Mouse (Mus musculus) midbrain, embryonic 15.5 days (tissue): ENCODE data around the gene Sf3b4. TPM values are rescaled to one million over a fixed set of nuclear protein-coding genes. Genes with fewer than 3 reads are reported as not detected.
A peak's percentile ranks its signal among the peaks of the same experiment; 100 is the strongest.

Experiments
- ATAC-seq: fragments of 200-750 bp; cut with Nextera tagmentation; replicated peaks from 2 replicates; pipeline ENCODE4 v1.8.0; 2017; ENCODE audit warnings: moderate TSS enrichment
- H3K27ac ChIP-seq: fragments of 300-500 bp; sonication (generic); 2 replicates; pipeline ENCODE4 v1.5.1; 2015; ENCODE audit warnings: mild to moderate bottlenecking, inconsistent platforms
- H3K27me3 ChIP-seq: fragments of 300-500 bp; sonication (generic); replicated peaks from 2 replicates; pipeline ENCODE4 v1.6.1; 2015; ENCODE audit warnings: inconsistent platforms
- H3K36me3 ChIP-seq: fragments of 300-500 bp; sonication (generic); replicated peaks from 2 replicates; pipeline ENCODE4 v1.6.1; 2015; ENCODE audit warnings: inconsistent platforms
- H3K4me1 ChIP-seq: fragments of 300-500 bp; sonication (generic); 2 replicates; pipeline ENCODE4 v1.6.1; 2015; ENCODE audit warnings: inconsistent platforms
- H3K4me2 ChIP-seq: fragments of 300-500 bp; sonication (generic); 2 replicates; pipeline ENCODE4 v1.6.1; 2015; ENCODE audit warnings: inconsistent platforms, mild to moderate bottlenecking, moderate library complexity
- H3K4me3 ChIP-seq: fragments of 300-500 bp; sonication (generic); 2 replicates; pipeline ENCODE4 v1.5.1; 2015; ENCODE audit warnings: mild to moderate bottlenecking, inconsistent platforms
- H3K9ac ChIP-seq: fragments of 300-500 bp; sonication (generic); 2 replicates; pipeline ENCODE4 v1.6.1; 2015; ENCODE audit warnings: mild to moderate bottlenecking, inconsistent platforms
- H3K9me3 ChIP-seq: fragments of 300-500 bp; sonication (generic); 2 replicates; pipeline ENCODE4 v1.6.1; 2016; ENCODE audit warnings: inconsistent platforms
- WGBS: fragments of 180-500 bp; shearing (Covaris S2); methylation state at CpG from one replicate; pipeline ENCODE4 v1.1.7; 2015; ENCODE audit warnings: mixed read lengths; 5-methylcytosine and 5-hydroxymethylcytosine counted together
- polyA plus RNA-seq: library from polyadenylated mRNA; unstranded; fragments of >200 nt; fragmentation: Nextera tagmentation; extraction: Ambion mirVana; gene quantifications from 2 replicates; pipeline ENCODE4 v1.2.1, GENCODE M21; 2015

Sf3b4 gene
- polyA plus RNA-seq: 138 and 147 TPM in 2 replicates

DNA sequence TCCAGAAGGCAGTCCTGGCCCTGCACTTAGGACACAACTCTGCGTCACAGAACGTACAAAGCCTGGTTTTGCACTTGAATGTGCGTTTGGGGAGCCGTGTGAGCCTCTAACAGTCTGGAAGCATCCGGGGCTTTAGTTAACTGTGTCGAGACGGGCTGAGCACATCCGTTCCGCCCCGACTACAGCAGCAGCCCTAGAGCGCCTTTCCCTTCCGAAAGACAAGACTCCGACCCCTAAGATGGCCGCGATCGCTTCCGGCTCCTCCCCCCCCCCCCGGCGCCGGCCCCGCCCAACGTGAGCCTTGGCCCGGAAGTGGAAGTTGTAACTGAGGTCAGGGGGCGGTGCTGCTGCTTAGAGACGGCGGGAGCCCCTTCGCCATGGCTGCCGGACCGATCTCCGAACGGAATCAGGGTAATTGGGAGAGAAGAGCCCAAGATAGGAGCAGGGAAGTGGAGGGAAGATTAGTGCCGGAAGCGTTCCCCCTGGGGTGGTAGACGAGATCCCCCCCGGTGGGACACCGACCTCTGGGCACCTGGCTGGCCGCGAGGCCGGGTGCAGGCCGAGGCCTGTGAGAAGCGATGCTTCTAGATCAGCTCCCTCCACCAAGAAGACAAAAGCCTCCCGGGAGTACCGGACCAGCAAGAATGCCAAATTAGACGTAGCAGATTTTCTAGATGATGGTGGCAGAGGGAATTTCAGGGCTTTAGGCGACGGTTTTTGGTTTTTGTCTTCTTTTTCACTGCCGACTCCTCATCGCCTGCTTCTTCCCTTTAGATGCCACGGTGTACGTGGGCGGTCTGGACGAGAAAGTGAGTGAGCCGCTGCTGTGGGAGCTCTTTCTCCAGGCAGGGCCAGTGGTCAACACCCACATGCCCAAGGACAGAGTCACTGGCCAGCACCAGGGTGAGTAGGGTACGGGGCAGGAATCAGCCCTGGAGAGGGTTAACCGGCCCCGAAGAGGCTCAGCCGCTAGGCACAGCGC lies at the start of gene Sf3b4:
Gene Sf3b4, plus strand, starts transcription at position 136 of the 982 bp plus-strand sequence.
- peak within 1 kb of the TSS; percentile 99 for H3K27ac ChIP-seq
- peaks cover 44% of the 10 kb centered on the region for H3K4me1 ChIP-seq
- WGBS: under 1% methylated on average over 53 of the region's 58 CpGs
- peak within 1 kb of the TSS; percentile 89 for H3K9ac ChIP-seq
- H3K4me2 ChIP-seq: peak within 1 kb of the TSS; percentile 98
- no peaks in the 10 kb centered on the region for H3K27me3 ChIP-seq
- H3K36me3 ChIP-seq: peaks cover 19% of the 10 kb centered on the region; the same call in 1 of the 2 replicates
- H3K4me3 ChIP-seq: peak within 1 kb of the TSS; percentile 91
- ATAC-seq: peak; percentile 93
- H3K9me3 ChIP-seq: no peaks in the 10 kb centered on the region

DNA sequence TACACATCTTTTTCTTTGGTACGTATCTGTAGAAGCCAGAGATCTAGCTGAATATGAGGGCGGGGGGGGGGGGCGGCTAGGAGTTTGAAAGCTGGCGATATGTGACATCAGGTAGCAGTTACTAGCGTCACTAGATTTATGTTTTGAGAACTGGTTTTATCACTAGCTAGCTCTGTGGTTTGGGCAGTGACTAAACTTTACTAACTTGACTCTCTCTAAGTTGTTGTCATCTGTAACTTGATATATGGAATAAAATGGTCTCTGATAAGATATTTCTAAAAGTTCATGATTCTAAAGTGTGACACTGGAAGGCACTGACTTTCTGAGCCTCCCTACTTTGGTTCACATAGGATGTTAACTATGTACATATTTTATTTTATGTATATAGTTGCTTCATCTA lies 47.9 kb upstream of the Sf3b4 start:
- ATAC-seq: no peak
- WGBS: 94% methylated on average over 5 of the region's 5 CpGs

DNA sequence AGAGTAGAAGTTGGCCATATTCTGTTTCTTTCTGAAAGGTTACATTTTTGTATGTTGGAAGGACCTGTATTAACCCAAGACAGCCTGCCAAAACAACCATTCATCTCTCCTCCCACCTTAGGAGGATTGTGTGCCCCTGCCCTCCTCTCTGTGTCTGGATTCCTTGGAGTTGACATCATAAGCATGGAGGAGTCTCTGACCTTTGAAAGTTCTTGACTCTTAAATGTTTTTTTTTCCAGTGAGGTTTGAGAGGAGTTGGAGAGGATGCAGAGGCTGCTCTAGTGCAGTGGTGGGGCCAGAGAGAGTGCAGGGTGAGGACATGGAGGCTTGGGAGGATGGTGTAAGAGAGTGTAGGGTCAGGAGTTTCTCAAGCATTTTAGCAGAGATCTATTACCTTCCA lies 44.0 kb upstream of the Sf3b4 start:
- no peak for ATAC-seq
- H3K36me3 ChIP-seq: no peaks in the 10 kb centered on the region
- H3K4me2 ChIP-seq: no peak overlapping the region
- no peak overlapping the region for H3K4me3 ChIP-seq
- H3K4me1 ChIP-seq: no peaks in the 10 kb centered on the region
- no peaks in the 10 kb centered on the region for H3K27me3 ChIP-seq
- H3K27ac ChIP-seq: no peak overlapping the region
- no peaks in the 10 kb centered on the region for H3K9me3 ChIP-seq
- H3K9ac ChIP-seq: no peak overlapping the region

More for the DNA sequence above, 47.9 kb upstream of the Sf3b4 start:
- Histone ChIP-seq H3K36me3 (no peaks in the 10 kb centered on the region), H3K4me2 (no peak overlapping the region), H3K9me3 (no peaks in the 10 kb centered on the region), H3K9ac (no peak overlapping the region), H3K4me1 (no peaks in the 10 kb centered on the region), H3K27me3 (no peaks in the 10 kb centered on the region), H3K27ac (no peak overlapping the region), H3K4me3 (no peak overlapping the region)

DNA sequence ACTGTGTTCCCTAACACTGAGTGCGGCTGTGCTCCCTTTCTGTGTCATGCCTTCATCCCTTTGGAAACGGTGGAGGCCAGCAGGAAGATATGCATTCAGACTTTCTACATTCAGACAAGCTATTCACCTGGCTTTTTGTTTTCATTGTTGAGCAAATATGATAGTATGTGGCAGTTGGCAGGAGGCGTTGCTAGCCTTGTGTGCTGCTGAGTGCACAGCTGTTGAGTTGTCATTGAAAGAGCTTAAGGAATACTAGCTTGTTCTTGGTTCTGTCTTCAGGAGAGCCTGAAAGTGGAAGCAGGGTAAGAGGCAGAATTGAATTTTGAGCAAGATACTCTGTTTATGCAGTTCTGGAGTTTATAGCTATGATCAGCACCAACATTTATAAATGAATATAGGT lies 39.7 kb upstream of the Sf3b4 start:
- no peak overlapping the region for H3K9ac ChIP-seq
- no peak overlapping the region for H3K27ac ChIP-seq
- no peak overlapping the region for H3K4me2 ChIP-seq
- no peaks in the 10 kb centered on the region for H3K9me3 ChIP-seq
- no peak overlapping the region for H3K4me3 ChIP-seq
- no peaks in the 10 kb centered on the region for H3K4me1 ChIP-seq
- no peak for ATAC-seq
- no peaks in the 10 kb centered on the region for H3K36me3 ChIP-seq
- 78% methylated on average over 3 of the region's 3 CpGs for WGBS
- no peaks in the 10 kb centered on the region for H3K27me3 ChIP-seq

DNA sequence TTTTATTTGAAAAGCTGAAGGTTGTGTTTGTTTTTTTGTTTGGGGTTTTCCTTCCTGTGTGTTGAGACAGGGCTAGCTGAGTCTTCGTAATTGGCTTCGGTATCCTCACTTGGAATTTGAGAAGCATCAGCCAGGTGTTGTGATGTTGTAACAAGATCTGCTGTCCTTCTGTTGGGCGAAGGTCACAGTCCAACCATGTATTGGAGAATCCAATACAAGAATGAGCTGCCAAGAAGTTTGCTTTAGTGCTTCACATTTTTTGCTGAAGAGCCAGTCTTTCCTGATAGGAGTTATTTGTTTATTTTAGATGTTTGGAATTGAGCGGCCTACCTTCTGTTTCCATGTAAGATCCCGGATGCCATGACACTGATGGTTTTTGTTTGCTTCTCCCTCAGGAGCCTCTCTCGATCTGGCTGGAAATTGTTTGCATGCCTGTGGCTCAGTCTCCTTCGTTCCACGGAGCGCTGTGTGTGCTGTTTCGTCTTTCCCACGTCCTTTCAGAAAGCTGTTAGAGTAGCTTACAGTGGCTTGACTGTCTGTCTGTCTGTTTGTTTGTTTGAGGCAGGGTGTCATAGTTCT lies 38.7 kb upstream of the Sf3b4 start:
- no peak for ATAC-seq
- Histone ChIP-seq H3K9ac (no peak overlapping the region), H3K27me3 (no peaks in the 10 kb centered on the region), H3K36me3 (no peaks in the 10 kb centered on the region), H3K4me2 (no peak overlapping the region), H3K9me3 (no peaks in the 10 kb centered on the region), H3K27ac (no peak overlapping the region), H3K4me3 (no peak overlapping the region), H3K4me1 (no peaks in the 10 kb centered on the region)
- WGBS: 75% methylated on average over 11 of the region's 11 CpGs

DNA sequence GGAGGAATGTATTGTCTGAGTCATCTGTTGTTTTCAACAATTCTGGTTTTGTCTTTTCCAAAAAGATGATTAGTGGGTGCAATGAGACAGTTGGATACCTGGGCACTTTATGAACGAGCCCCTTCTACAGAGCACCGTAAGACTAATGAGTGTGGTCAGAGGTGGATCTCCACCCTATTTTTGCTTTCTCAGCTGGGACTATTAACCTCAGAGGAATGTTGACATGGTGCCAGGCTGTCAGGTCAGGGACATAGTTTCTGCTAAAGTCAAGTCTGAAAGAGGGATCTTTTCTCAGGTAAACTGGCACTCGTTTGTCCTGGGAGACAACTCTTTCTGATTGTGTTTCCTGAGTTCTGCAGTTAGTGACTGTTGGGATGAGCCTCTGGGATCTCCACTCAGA lies 37.1 kb upstream of the Sf3b4 start:
- no peak overlapping the region for H3K4me2 ChIP-seq
- H3K9me3 ChIP-seq: no peaks in the 10 kb centered on the region
- no peaks in the 10 kb centered on the region for H3K36me3 ChIP-seq
- H3K9ac ChIP-seq: no peak overlapping the region
- H3K27ac ChIP-seq: no peak overlapping the region
- H3K4me3 ChIP-seq: no peak overlapping the region
- no peaks in the 10 kb centered on the region for H3K4me1 ChIP-seq
- ATAC-seq: no peak
- 86% methylated on average over 3 of the region's 3 CpGs for WGBS
- H3K27me3 ChIP-seq: no peaks in the 10 kb centered on the region

DNA sequence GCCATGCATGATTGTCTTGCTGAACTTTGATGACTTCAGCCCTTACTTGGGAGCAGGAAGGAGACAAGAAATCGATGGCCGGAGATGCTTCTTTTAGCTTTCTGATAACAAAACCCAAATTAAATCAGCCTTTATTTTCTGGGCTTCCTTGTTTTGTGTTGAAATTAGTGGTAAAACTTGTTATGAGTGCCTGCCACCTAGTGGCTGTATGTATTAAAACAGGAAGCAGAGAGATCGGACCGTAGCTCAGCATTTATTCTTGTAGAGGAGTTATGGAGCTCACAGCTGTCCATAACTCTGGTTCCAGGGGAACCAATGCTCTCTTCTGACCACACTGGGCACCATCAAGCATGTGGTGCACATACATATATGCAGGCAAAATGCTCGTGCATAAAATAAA lies 24.2 kb upstream of the Sf3b4 start:
- H3K9ac ChIP-seq: peak overlapping the region; percentile 22; the same call in 1 of the 2 replicates
- ATAC-seq: 0 out of 2 replicates have a peak, but pooled peaks have one; percentile 56
- no peaks in the 10 kb centered on the region for H3K9me3 ChIP-seq
- WGBS: 15% methylated on average over 5 of the region's 5 CpGs
- no peak overlapping the region for H3K4me3 ChIP-seq
- no peak overlapping the region for H3K4me2 ChIP-seq
- no peaks in the 10 kb centered on the region for H3K27me3 ChIP-seq
- peaks cover 7% of the 10 kb centered on the region for H3K36me3 ChIP-seq
- H3K27ac ChIP-seq: 0 out of 2 replicates have a peak overlapping the region, but pooled peaks have one; percentile 20
- H3K4me1 ChIP-seq: no peaks in the 10 kb centered on the region

DNA sequence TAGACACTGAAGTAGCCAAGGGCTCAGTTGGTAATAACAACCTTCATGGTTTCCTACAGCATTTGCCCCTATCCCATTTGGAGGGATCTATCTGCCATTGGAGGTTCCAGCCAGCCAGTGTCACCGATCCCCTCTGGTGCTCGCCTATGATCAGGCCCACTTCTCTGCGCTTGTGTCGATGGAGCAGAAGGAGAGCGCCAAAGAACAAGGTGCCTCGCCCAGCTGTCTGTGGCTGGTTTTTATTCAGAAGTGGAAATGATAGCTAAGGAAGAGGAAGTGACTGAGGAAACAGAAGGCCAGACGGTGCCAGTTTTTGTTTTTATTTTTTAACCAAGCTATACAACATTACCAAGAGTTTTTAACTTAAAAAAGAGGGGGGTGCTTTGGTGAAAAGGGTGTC lies 20.3 kb upstream of the Sf3b4 start:
- Histone ChIP-seq H3K9me3 (no peaks in the 10 kb centered on the region), H3K9ac (no peak overlapping the region), H3K4me3 (no peak overlapping the region), H3K4me2 (no peak overlapping the region), H3K27me3 (no peaks in the 10 kb centered on the region), H3K36me3 (peaks cover 14% of the 10 kb centered on the region; the same call in 1 of the 2 replicates), H3K4me1 (no peaks in the 10 kb centered on the region), H3K27ac (no peak overlapping the region)
- WGBS: 87% methylated on average over 7 of the region's 7 CpGs
- ATAC-seq: no peak

DNA sequence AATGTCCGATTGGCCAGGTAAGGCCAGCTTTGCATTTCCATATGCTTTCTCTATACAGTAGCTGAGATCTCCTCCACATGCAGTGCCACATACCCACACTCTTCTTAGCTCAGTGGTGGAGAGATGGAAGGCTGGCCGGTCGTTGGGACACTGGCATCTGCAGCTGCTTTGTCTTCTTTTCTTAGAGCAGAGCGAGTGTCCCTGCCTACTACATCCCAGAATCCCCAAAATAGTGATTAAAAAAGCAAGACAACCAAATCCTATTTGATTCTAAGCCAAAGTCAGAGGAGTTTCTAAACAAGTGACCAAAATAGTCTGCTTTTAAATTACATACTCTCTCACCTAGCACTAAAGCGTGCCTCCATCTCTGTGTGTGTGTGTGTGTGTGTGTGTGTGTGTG lies 19.5 kb upstream of the Sf3b4 start:
- Histone ChIP-seq H3K9ac (no peak overlapping the region), H3K4me1 (no peaks in the 10 kb centered on the region), H3K36me3 (peaks cover 14% of the 10 kb centered on the region; the same call in 1 of the 2 replicates), H3K4me2 (no peak overlapping the region), H3K27me3 (no peaks in the 10 kb centered on the region), H3K27ac (no peak overlapping the region), H3K9me3 (no peaks in the 10 kb centered on the region), H3K4me3 (no peak overlapping the region)
- ATAC-seq: no peak
- WGBS: 92% methylated on average over 5 of the region's 5 CpGs

DNA sequence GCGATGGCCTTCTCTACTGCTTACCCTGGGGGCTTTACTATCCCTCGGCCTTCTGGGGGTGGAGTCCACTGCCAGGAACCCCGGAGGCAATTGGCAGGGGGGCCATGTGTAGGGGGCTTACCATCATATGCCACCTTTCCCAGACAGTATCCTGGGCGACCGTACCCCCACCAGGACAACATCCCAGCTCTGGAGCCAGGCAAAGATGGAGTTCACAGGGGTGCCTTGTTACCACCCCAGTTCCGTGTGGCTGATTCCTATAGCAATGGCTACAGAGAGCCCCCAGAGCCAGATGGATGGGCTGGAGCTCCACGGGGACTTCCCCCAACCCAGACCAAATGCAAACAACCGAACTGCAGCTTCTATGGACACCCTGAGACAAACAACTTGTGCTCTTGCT lies 16.6 kb upstream of the Sf3b4 start:
- peaks cover 2% of the 10 kb centered on the region for H3K4me1 ChIP-seq
- H3K27ac ChIP-seq: no peak overlapping the region
- H3K9ac ChIP-seq: no peak overlapping the region
- no peak overlapping the region for H3K4me2 ChIP-seq
- no peak overlapping the region for H3K4me3 ChIP-seq
- peaks cover 14% of the 10 kb centered on the region; the same call in 1 of the 2 replicates for H3K36me3 ChIP-seq
- no peaks in the 10 kb centered on the region for H3K27me3 ChIP-seq
- 87% methylated on average over 8 of the region's 8 CpGs for WGBS
- ATAC-seq: no peak
- H3K9me3 ChIP-seq: no peaks in the 10 kb centered on the region

DNA sequence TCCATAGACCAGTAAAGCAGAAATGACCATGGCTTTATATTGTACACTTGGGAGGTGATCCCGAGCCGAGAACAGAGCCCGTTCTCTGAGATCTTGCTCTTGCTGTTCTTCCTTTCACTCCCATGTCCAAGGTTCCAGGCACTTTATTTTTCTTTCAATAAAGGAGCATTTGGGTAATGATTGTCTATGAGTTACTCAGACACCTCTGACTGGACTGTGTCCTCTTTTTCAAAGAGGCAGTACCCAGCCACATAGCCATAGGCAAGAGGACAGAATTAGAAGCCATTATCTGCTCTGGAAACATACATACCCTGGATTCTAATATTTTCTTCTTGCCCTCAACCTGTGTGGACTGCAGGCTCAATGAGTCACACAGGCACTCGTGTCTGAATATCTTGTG lies 12.3 kb upstream of the Sf3b4 start:
- 82% methylated on average over 4 of the region's 4 CpGs for WGBS
- no peak overlapping the region for H3K4me3 ChIP-seq
- no peak overlapping the region for H3K9ac ChIP-seq
- H3K4me1 ChIP-seq: peaks cover 24% of the 10 kb centered on the region
- no peak overlapping the region for H3K27ac ChIP-seq
- ATAC-seq: no peak
- no peaks in the 10 kb centered on the region for H3K27me3 ChIP-seq
- no peaks in the 10 kb centered on the region for H3K9me3 ChIP-seq
- H3K36me3 ChIP-seq: peaks cover 9% of the 10 kb centered on the region; the same call in 1 of the 2 replicates
- H3K4me2 ChIP-seq: no peak overlapping the region

DNA sequence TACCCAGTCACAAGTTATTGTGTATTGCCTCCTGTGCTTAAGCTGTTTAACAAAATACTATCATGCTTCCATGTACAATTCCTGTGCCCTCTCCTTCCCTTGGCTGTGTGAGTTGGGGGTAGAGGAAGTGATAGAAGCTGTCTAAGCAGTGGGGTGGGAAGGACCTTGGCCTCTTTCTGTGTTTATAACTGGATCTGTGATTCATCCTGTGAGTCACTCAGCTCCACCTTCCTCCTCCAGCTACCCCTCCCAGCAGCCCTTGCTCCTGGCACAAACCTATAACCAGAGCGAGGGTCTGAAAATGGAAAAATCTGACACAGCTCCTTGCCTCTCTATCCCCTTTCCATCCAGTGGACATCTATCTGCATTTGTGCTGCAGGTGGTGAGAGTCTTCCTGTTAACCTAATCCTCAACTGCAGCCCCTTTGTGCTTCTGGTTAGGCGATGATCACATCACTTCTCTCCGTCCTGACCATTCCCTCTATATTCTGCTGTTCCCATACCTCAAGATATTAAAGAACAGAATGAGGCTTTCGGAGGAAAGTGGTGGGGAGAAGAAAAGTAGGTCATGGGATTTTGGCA lies 11.8 kb upstream of the Sf3b4 start:
- Histone ChIP-seq H3K9me3 (no peaks in the 10 kb centered on the region), H3K4me1 (peaks cover 24% of the 10 kb centered on the region)
- ATAC-seq: no peak

More for the DNA sequence above, 11.8 kb upstream of the Sf3b4 start:
- 0 out of 2 replicates have a peak, but pooled peaks cover 6% of the 10 kb centered on the region for H3K36me3 ChIP-seq
- H3K4me3 ChIP-seq: no peak overlapping the region; the same call in 1 of the 2 replicates
- H3K27ac ChIP-seq: peak overlapping the region; percentile 75
- WGBS: 54% methylated on average over 4 of the region's 4 CpGs
- H3K4me2 ChIP-seq: peak overlapping the region; percentile 94
- H3K27me3 ChIP-seq: no peaks in the 10 kb centered on the region
- no peak overlapping the region for H3K9ac ChIP-seq
